Mouse (Mus musculus): ENCODE measurements around the gene Fmnl1.

GRCm38 (mm10) chr11:103134221-103134620 is 36.7 kb upstream of the Fmnl1 start:
- TF ChIP-seq CTCF (IDR thresholded peaks at IDR 0.05; ENCODE audit: borderline replicate concordance, control insufficient read depth, extremely low read depth, insufficient read depth, low read length, poor library complexity) (no peak), POLR2A (IDR thresholded peaks at IDR 0.05; ENCODE audit: control insufficient read depth, extremely low read depth, insufficient read depth, low read length, poor library complexity) (no peak)

All from thymus, adult 2 months (tissue).